Mouse (Mus musculus) stomach, postnatal 0 days (tissue): Measurements from ENCODE around the gene Ccdc89. TPM values are rescaled to one million over a fixed set of nuclear protein-coding genes. Genes with fewer than 3 reads are reported as not detected.

ENCODE experiments used
- ATAC-seq: fragments of 200-750 bp; cut with Nextera tagmentation; 2 replicates; pipeline ENCODE4 v1.8.0; 2017; ENCODE audit not compliant: low FRiP score, low TSS enrichment
- DNase-seq: peaks from one replicate; pipeline ENCODE4 v3.0.0-alpha.2; 2016; ENCODE audit warnings: low spot score
- H3K27ac ChIP-seq: fragments of 300-500 bp; sonication (generic); replicated peaks from 2 replicates; pipeline ENCODE4 v1.5.1; 2014; ENCODE audit warnings: mild to moderate bottlenecking, control low read depth
- H3K27me3 ChIP-seq: fragments of 300-500 bp; sonication (generic); 2 replicates; pipeline ENCODE4 v1.6.1; 2014; ENCODE audit warnings: low read length; ENCODE audit not compliant: control insufficient read depth, insufficient read depth
- H3K36me3 ChIP-seq: fragments of 300-500 bp; sonication (generic); 2 replicates; pipeline ENCODE4 v1.6.1; 2014; ENCODE audit warnings: low read length, mixed read lengths; ENCODE audit not compliant: control insufficient read depth, insufficient read depth
- H3K4me1 ChIP-seq: fragments of 300-500 bp; sonication (generic); replicated peaks from 2 replicates; pipeline ENCODE4 v1.6.1; 2014; ENCODE audit warnings: antibody characterized with exemption; ENCODE audit not compliant: control insufficient read depth, insufficient read depth
- H3K4me2 ChIP-seq: fragments of 300-500 bp; sonication (generic); replicated peaks from 2 replicates; pipeline ENCODE4 v1.6.1; 2014; ENCODE audit warnings: low read depth, mild to moderate bottlenecking, control low read depth, moderate library complexity
- H3K4me3 ChIP-seq: fragments of 300-500 bp; sonication (generic); 2 replicates; pipeline ENCODE4 v1.5.1; 2014; ENCODE audit warnings: low read depth, low read length, control low read depth
- H3K9ac ChIP-seq: fragments of 300-500 bp; sonication (generic); 2 replicates; pipeline ENCODE4 v1.6.1; 2014; ENCODE audit warnings: mild to moderate bottlenecking, low read length, control low read depth, mixed read lengths
- H3K9me3 ChIP-seq: fragments of 300-500 bp; sonication (generic); 2 replicates; pipeline ENCODE4 v1.6.1; 2016; ENCODE audit warnings: low read length; ENCODE audit not compliant: control insufficient read depth
- CTCF ChIP-seq: IDR thresholded peaks from 2 replicates; pipeline ENCODE4 v1.5.1; 2016; ENCODE audit warnings: antibody characterized with exemption, low read depth, mild to moderate bottlenecking, moderate library complexity
- EP300 ChIP-seq: optimal IDR thresholded peaks from 2 replicates; pipeline ENCODE3; 2016; ENCODE audit warnings: antibody characterized with exemption
- WGBS: fragments of 180-500 bp; shearing (Covaris S2); extraction: QIAGEN DNeasy Blood & Tissue Kit; methylation state at CpG from one replicate; pipeline ENCODE4 v1.1.7; 2014; 5-methylcytosine and 5-hydroxymethylcytosine counted together
- polyA plus RNA-seq: library from polyadenylated mRNA; unstranded; fragments of >200 nt; fragmentation: Nextera tagmentation; extraction: Ambion mirVana; gene quantifications from 2 replicates; pipeline ENCODE4 v1.2.1, GENCODE M21; 2015

Ccdc89 gene
- polyA plus RNA-seq, 1 experiment from 2014 or later: 0.91 TPM

GRCm38 (mm10) chr7:90443101-90444091, 17.0 kb downstream of the Ccdc89 start:
- TF ChIP-seq CTCF (peak; percentile 67), EP300 (no peak)
- peak overlapping the region; percentile 51 for H3K4me2 ChIP-seq
- DNase-seq (peak; percentile 80), ATAC-seq (peak; percentile 73)
- WGBS: under 1% methylated on average over 121 of the region's 123 CpGs
- H3K9me3 ChIP-seq: no peaks in the 10 kb centered on the region
- no peaks in the 10 kb centered on the region for H3K4me1 ChIP-seq
- peak overlapping the region; percentile 98 for H3K9ac ChIP-seq
- H3K27me3 ChIP-seq: no peaks in the 10 kb centered on the region
- H3K27ac ChIP-seq: peak overlapping the region; percentile 99
- no peaks in the 10 kb centered on the region for H3K36me3 ChIP-seq
- peak overlapping the region; percentile 92 for H3K4me3 ChIP-seq

- Histone ChIP-seq H3K4me3 (peak overlapping the region; percentile 92), H3K4me2 (peak overlapping the region; percentile 51), H3K27me3 (no peaks in the 10 kb centered on the region), H3K9ac (peak overlapping the region; percentile 98), H3K4me1 (no peaks in the 10 kb centered on the region), H3K27ac (no peak overlapping the region), H3K9me3 (no peaks in the 10 kb centered on the region), H3K36me3 (no peaks in the 10 kb centered on the region)
- under 1% methylated on average over 6 of the region's 6 CpGs for WGBS
- DNase-seq (no peak), ATAC-seq (no peak)
- no peak for TF ChIP-seq CTCF
- TF ChIP-seq EP300: no peak
Measured at GRCm38 (mm10) chr7:90444206-90444605, 17.8 kb downstream of the Ccdc89 start.

- peaks cover 2% of the 10 kb centered on the region; the same call in 1 of the 2 replicates for H3K4me1 ChIP-seq
- 15% methylated on average over 7 of the region's 7 CpGs for WGBS
- H3K36me3 ChIP-seq: 0 out of 2 replicates have a peak, but pooled peaks cover 5% of the 10 kb centered on the region
- H3K4me3 ChIP-seq: peak overlapping the region; percentile 81
- peak overlapping the region; percentile 45; the same call in 1 of the 2 replicates for H3K27ac ChIP-seq
- DNase-seq (no peak), ATAC-seq (no peak)
- no peaks in the 10 kb centered on the region for H3K27me3 ChIP-seq
- TF ChIP-seq EP300 (no peak), CTCF (no peak)
- peak overlapping the region; percentile 23; the same call in 1 of the 2 replicates for H3K9ac ChIP-seq
- no peaks in the 10 kb centered on the region for H3K9me3 ChIP-seq
- peak overlapping the region; percentile 69 for H3K4me2 ChIP-seq
Measured at GRCm38 (mm10) chr7:90456149-90456844, 29.9 kb downstream of the Ccdc89 start.

- Histone ChIP-seq H3K27ac (peak within 1 kb of the TSS; percentile 87), H3K4me1 (peaks cover 2% of the 10 kb centered on the region; the same call in 1 of the 2 replicates), H3K27me3 (no peaks in the 10 kb centered on the region), H3K36me3 (0 out of 2 replicates have a peak, but pooled peaks cover 5% of the 10 kb centered on the region), H3K9ac (peak within 1 kb of the TSS; percentile 79), H3K4me2 (peak within 1 kb of the TSS; percentile 69), H3K9me3 (no peaks in the 10 kb centered on the region), H3K4me3 (peak within 1 kb of the TSS; percentile 81)
- WGBS: under 1% methylated on average over 41 of the region's 41 CpGs
- ATAC-seq: peak; percentile 97
- TF ChIP-seq CTCF: peak; percentile 52
- TF ChIP-seq EP300: no peak
- peak; percentile 87 for DNase-seq
Measured at GRCm38 (mm10) chr7:90456845-90457468, 30.6 kb downstream of the Ccdc89 start, which contains the start of gene Tmem126a. Tmem126a (minus strand) TSS chr7:90457229.

- 6% methylated on average over 10 of the region's 10 CpGs for WGBS
- H3K4me1 ChIP-seq: peaks cover 2% of the 10 kb centered on the region; the same call in 1 of the 2 replicates
- DNase-seq (no peak), ATAC-seq (peak; percentile 25; the same call in 1 of the 2 replicates)
- H3K27ac ChIP-seq: peak overlapping the region; percentile 78
- peak; percentile 47 for TF ChIP-seq CTCF
- no peak for TF ChIP-seq EP300
- H3K36me3 ChIP-seq: 0 out of 2 replicates have a peak, but pooled peaks cover 5% of the 10 kb centered on the region
- H3K4me3 ChIP-seq: peak overlapping the region; percentile 81
- H3K9ac ChIP-seq: peak overlapping the region; percentile 79
- no peaks in the 10 kb centered on the region for H3K27me3 ChIP-seq
- H3K4me2 ChIP-seq: peak overlapping the region; percentile 69
- H3K9me3 ChIP-seq: no peaks in the 10 kb centered on the region
Measured at GRCm38 (mm10) chr7:90457517-90457916, 31.1 kb downstream of the Ccdc89 start.
